Mouse (Mus musculus): ENCODE data around the gene Teddm3.
"Not testable (repeated sequence)": the region's sequence is repeated elsewhere in the genome, so short reads cannot be mapped to it uniquely, and the experiment has no call there.

The Teddm3 gene

DNA sequence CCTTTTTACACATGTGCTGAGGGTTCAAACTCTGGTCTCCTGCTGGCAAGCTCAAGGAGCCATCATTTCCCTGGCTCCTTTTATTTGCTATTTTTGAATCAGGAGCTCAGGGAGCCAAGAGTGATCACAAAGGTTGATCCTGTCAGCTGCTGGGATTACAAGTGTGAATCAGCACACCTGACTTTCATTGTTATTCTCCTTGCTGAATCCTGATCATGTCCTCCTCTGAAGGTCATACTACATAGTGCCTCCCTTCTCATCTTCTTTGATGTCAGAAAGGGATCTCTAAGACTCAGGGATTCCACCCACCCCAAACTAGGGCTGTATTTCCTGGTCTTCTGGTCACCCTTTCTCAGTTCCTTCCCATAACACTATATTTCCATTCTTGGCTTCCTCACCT, 3.9 kb downstream of the Teddm3 start:
- DNase-seq (ENCODE audit: low spot score), result no peak

DNA sequence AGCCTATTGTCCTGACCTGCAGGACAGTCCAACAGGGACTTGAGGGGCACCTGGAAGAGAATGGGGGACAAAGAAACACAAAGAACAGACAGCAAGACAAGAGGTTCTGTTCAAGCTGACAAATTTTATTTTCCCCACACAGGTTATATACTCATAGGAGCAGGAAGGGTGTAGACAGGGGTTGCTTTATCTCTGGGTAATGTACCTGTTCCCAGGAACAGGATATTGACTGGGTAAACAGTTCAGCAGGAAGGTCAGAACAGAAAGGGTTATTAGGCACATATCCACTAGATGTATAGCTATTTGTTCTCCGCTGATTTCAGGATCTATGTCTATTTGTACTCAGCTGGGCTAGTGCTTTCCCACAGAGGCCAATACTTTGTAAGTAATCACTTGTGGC, 5.3 kb downstream of the Teddm3 start:
- not testable (repeated sequence) for DNase-seq (ENCODE audit: low spot score)

DNA sequence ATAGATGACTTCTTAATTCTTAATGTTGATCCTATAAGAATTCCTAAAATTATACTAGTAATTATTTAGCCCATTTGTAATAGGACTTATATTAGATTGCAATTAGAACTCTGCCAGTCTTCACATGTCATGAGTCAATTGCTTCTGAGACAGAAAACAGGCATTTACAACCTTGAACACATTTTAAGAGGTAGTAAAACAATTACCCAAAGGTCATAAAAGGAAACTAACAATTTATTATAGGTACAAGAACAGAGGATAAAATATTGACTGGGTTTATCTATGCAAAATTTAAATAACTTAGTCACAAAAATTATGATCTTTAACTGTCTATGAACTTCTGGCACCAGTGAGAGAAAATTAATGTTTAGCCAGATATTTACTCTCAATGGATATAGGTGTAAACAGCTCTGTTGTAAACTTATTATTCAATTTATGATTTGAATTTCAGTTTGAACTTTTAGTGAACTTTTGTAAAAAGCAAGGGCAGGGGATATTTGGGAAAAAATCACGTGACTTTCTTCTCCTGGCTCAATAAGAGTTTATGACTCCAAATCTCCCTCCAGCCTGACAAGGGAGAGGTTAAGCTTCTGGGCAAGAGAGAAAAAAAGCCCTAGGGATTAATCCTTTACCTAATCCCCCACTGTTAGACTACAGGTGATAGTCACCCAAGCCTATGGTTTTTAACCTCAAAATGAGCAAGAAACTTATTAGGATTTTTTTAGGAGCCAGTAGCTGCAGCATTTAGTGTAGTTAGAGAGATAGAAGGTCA, 17.3 kb downstream of the Teddm3 start:
- DNase-seq (ENCODE audit: low spot score), result no peak

DNA sequence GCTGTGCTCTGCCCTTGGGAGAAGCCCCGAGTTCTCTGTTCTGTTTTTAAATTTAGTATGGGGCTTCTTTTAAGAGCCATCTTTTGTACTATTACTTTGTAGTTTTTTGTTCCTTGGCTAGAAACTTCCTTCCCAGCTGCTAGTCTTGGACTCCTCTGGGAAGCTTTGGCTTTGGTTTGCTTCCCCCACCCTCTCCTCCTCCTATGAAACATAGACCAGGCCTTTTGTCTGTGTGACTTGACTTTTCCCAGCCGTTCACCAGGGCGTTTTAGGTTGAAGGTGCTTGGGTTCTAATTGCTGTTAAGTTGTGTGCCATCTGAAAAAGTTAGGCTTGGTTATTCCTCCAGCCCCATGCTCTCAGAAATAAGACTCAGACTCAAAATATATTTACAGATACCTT, 26.1 kb downstream of the Teddm3 start:
- not testable (repeated sequence) for DNase-seq (ENCODE audit: low spot score)

DNA sequence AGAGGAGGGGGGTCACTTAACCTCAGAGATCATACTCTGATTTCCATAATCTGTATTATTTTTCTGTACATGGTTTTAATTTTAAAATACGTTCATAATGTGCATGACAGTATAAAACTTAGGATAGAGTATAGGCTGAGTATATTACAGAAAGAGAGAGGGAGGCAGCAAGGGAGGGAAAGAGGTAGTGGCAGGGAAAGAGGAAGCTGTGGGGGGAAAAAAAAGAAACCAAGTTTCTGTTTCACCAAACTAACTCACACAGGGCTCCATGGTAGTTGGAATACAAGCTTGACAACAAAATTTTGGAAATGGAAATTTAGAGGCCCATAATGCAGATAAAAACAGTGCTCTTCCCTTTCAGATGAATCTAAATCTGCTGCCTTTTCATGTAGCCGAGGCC, 31.0 kb downstream of the Teddm3 start:
- not testable (repeated sequence) for DNase-seq (ENCODE audit: low spot score)

DNA sequence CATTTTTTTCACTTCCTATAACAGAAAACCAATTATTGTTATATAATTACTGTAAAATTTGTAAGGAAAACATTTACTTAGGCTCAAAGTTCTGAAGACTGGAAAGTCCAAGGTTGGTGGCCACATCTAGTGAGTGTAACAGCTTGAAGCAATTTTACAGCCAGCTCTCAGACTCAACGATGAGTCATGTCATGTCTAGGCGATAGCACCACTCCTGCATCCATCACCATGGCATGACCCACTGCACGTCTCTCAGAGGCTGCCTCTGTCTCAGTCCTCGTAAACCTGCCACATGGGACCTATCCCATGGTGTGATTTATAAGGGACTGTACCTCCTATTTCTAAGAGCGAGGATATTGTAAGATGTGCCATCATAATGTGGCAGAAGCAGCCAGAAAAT, 37.7 kb downstream of the Teddm3 start:
- DNase-seq (ENCODE audit: low spot score), result no peak

DNA sequence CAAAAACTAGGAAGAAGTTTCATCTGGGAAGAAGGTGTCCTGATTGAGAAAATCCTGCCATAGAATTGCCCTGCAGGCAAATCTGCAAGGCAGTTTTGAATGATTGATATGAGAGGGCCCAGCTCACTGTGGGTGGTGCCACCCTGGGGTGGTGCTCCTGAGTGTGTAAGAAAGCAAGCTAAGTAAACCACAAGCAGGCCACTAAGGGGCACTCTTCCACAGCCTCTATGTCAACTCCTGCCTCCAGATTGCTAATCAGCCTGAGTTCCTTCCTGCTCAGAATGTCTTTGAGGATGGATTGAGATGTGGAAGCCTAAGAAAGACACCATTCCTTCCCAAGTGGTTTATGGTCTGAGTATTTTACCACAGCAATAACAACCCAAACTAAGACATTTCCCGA, 44.3 kb downstream of the Teddm3 start:
- no peak for DNase-seq (ENCODE audit: low spot score)
